Mouse (Mus musculus) heart, embryonic 10.5 days (tissue): ENCODE results near the gene Ptma. TPM values are rescaled to one million over a fixed set of nuclear protein-coding genes. Genes with fewer than 3 reads are reported as not detected.

Experiments
- DNase-seq: peaks from one replicate; pipeline ENCODE4 v3.0.0-alpha.2; 2017; ENCODE audit warnings: low spot score
- H3K27ac ChIP-seq: fragments of 300-500 bp; sonication (generic); 2 replicates; pipeline ENCODE4 v1.5.1; 2016; ENCODE audit warnings: mild to moderate bottlenecking
- H3K27me3 ChIP-seq: fragments of 300-500 bp; sonication (generic); 2 replicates; pipeline ENCODE4 v1.6.1; 2016; ENCODE audit warnings: mild to moderate bottlenecking; ENCODE audit not compliant: poor library complexity, insufficient read depth, severe bottlenecking
- H3K36me3 ChIP-seq: fragments of 300-500 bp; sonication (generic); 2 replicates; pipeline ENCODE4 v1.6.1; 2016; ENCODE audit warnings: mild to moderate bottlenecking, moderate library complexity
- H3K4me1 ChIP-seq: fragments of 300-500 bp; sonication (generic); 2 replicates; pipeline ENCODE4 v1.6.1; 2016; ENCODE audit warnings: mild to moderate bottlenecking
- H3K4me3 ChIP-seq: fragments of 300-500 bp; sonication (generic); 2 replicates; pipeline ENCODE4 v1.5.1; 2016; ENCODE audit warnings: mild to moderate bottlenecking, moderate library complexity
- H3K9me3 ChIP-seq: fragments of 300-500 bp; sonication (generic); 2 replicates; pipeline ENCODE4 v1.6.1; 2016; ENCODE audit warnings: mild to moderate bottlenecking, moderate library complexity
- WGBS: fragments of 180-500 bp; shearing (Covaris S2); methylation state at CpG from one replicate; pipeline ENCODE4 v1.1.7; 2016; 5-methylcytosine and 5-hydroxymethylcytosine counted together
- polyA plus RNA-seq: library from polyadenylated mRNA; unstranded; fragments of >200 nt; fragmentation: Nextera tagmentation; extraction: Ambion mirVana; gene quantifications from 2 replicates; pipeline ENCODE4 v1.2.1, GENCODE M21; 2016

The Ptma gene
- polyA plus RNA-seq, 1 experiment from 2014 or later = 1,650 TPM

- no peaks in the 10 kb centered on the region for H3K9me3 ChIP-seq
- peak overlapping the region; percentile 80 for H3K4me3 ChIP-seq
- WGBS = 9% methylated on average over 20 of the region's 20 CpGs
- no peaks in the 10 kb centered on the region for H3K36me3 ChIP-seq
- peak overlapping the region; percentile 100 for H3K27ac ChIP-seq
- no peak for DNase-seq
- no peaks in the 10 kb centered on the region for H3K27me3 ChIP-seq
- H3K4me1 ChIP-seq = peaks cover 25% of the 10 kb centered on the region
Measured at GRCm38 (mm10) chr1:86487908-86488314, 38.6 kb upstream of the Ptma start.

- Histone ChIP-seq H3K27me3 (no peaks in the 10 kb centered on the region), H3K36me3 (no peaks in the 10 kb centered on the region), H3K4me1 (peaks cover 25% of the 10 kb centered on the region), H3K4me3 (peak overlapping the region; percentile 80), H3K9me3 (no peaks in the 10 kb centered on the region), H3K27ac (peak overlapping the region; percentile 100)
- no peak for DNase-seq
- 69% methylated on average over 7 of the region's 7 CpGs for WGBS
Measured at GRCm38 (mm10) chr1:86488326-86488725, 38.2 kb upstream of the Ptma start.

GRCm38 (mm10) chr1:86488774-86489173 lies 37.8 kb upstream of the Ptma start:
- H3K27ac ChIP-seq = peak overlapping the region; percentile 100
- peak overlapping the region; percentile 80 for H3K4me3 ChIP-seq
- peaks cover 25% of the 10 kb centered on the region for H3K4me1 ChIP-seq
- WGBS = 90% methylated on average over 4 of the region's 4 CpGs
- H3K9me3 ChIP-seq = no peaks in the 10 kb centered on the region
- no peak for DNase-seq
- no peaks in the 10 kb centered on the region for H3K36me3 ChIP-seq
- no peaks in the 10 kb centered on the region for H3K27me3 ChIP-seq

GRCm38 (mm10) chr1:86489901-86490300 lies 36.6 kb upstream of the Ptma start:
- no peaks in the 10 kb centered on the region for H3K27me3 ChIP-seq
- H3K4me1 ChIP-seq = peaks cover 25% of the 10 kb centered on the region
- H3K9me3 ChIP-seq = no peaks in the 10 kb centered on the region
- no peak for DNase-seq
- no peak overlapping the region for H3K4me3 ChIP-seq
- no peak overlapping the region for H3K27ac ChIP-seq
- H3K36me3 ChIP-seq = no peaks in the 10 kb centered on the region
- 93% methylated on average over 4 of the region's 4 CpGs for WGBS

- WGBS = 87% methylated on average over 3 of the region's 3 CpGs
- no peak overlapping the region for H3K4me3 ChIP-seq
- H3K27me3 ChIP-seq = no peaks in the 10 kb centered on the region
- H3K4me1 ChIP-seq = peaks cover 25% of the 10 kb centered on the region
- no peaks in the 10 kb centered on the region for H3K36me3 ChIP-seq
- no peak for DNase-seq
- no peaks in the 10 kb centered on the region for H3K9me3 ChIP-seq
- H3K27ac ChIP-seq = no peak overlapping the region
Measured at GRCm38 (mm10) chr1:86490697-86491096, 35.8 kb upstream of the Ptma start.

DNA sequence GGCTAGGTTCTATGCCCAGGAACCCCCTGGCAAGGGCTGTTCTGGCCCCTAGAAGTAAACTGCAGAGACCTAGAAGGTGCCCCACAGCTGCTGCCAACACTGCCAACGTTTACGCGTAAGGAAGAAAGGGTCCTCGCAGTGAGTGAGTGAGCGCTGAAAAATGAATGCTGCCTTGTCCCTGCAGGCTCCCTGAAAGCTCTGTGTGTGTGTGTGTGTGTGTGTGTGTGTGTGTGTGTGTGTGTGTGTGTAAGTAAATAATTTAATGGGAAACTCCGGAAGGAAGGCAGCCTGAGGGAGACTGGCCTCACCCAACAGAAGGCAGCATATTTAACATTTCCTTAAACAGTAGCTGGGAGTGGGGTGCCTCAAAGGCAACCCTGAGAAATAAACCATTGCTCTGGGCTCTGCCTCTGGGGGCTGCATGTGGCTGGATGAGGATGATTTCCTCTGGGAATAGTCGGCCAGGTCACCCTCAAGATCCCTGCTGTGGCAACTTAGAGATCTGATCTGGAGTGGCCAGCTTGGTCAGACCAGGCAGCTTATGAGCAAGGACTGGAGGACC lies 34.9 kb upstream of the Ptma start:
- 71% methylated on average over 7 of the region's 7 CpGs for WGBS
- Histone ChIP-seq H3K27ac (peak overlapping the region; percentile 87), H3K4me1 (peaks cover 25% of the 10 kb centered on the region), H3K36me3 (no peaks in the 10 kb centered on the region), H3K9me3 (no peaks in the 10 kb centered on the region), H3K4me3 (no peak overlapping the region), H3K27me3 (no peaks in the 10 kb centered on the region)
- DNase-seq = no peak

DNA sequence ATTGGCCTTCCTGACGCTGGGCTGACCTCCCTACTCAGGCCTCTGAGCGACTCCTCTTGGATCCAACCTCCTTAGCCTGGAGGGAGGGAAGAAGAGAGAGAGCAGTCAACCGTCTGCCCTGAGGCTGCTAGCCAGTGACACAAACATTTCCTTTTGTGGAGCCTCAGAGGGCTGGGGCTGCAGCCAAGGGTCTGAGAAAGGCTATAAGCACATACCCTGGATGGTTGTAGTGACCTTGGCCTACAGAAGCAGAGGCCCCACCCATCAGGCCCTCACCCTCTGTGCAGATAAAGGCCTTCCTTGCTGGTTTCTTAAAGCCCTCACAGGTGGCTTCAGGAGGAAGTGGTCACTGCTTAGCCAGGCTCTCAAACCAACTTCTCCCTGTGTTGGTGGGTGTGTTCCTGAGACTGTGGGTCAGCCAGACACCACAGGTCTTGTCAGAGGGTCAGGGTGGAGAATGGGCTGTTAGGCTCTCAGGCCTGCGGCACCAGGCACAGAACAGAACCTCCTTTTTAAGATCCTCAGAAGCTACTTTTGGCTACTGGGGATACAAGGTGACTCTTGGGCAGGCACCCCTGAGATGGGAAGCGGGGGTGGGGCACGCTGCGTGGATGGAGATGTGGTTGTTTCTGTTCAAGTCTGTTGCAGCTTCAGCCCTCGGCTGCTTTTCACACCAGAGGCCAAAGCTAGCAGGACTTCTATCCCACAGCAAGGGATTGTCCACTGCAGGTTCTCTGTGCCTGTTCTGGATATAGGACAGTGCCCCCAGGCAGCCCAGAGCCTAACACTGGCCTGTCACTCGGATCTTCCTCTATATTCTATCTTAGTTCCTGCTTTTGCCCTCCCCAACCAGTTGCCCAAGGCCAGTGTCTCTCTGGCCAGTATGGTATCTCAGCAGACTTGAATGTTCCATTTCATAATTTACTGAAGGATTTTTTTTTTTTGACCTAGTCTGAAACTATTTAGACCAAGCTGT lies 34.1 kb upstream of the Ptma start:
- Histone ChIP-seq H3K4me1 (peaks cover 29% of the 10 kb centered on the region), H3K36me3 (no peaks in the 10 kb centered on the region), H3K27ac (peak overlapping the region; percentile 87), H3K4me3 (no peak overlapping the region), H3K9me3 (no peaks in the 10 kb centered on the region), H3K27me3 (no peaks in the 10 kb centered on the region)
- DNase-seq = no peak
- WGBS = 69% methylated on average over 9 of the region's 9 CpGs

DNA sequence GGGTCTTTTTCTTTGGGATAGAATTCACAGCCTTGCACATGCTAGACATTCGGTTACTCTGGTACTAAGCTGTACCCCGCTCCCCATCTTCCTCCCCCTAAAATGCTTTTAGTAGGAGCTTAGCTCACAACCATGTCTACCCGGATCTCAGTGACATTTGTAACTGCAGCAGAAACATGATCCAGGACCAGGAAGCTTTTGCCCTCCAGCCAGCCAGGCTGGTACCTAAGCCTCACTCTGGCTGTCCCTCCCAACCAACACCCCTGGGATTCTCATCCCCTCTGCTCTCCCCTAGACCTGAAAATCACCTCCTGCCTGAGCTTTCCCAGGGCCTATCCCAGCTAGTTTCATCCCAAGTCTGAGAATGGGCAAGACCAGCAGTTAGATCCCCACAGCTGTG lies 32.7 kb upstream of the Ptma start:
- H3K27ac ChIP-seq = no peak overlapping the region
- WGBS = 74% methylated on average over 3 of the region's 3 CpGs
- no peaks in the 10 kb centered on the region for H3K9me3 ChIP-seq
- H3K4me3 ChIP-seq = no peak overlapping the region
- H3K4me1 ChIP-seq = peaks cover 36% of the 10 kb centered on the region
- H3K27me3 ChIP-seq = no peaks in the 10 kb centered on the region
- H3K36me3 ChIP-seq = no peaks in the 10 kb centered on the region
- no peak for DNase-seq

GRCm38 (mm10) chr1:86496340-86496739 lies 30.2 kb upstream of the Ptma start:
- Histone ChIP-seq H3K27ac (no peak overlapping the region), H3K9me3 (no peaks in the 10 kb centered on the region), H3K4me3 (no peak overlapping the region), H3K4me1 (peaks cover 48% of the 10 kb centered on the region), H3K36me3 (no peaks in the 10 kb centered on the region), H3K27me3 (no peaks in the 10 kb centered on the region)
- no peak for DNase-seq
- WGBS = 87% methylated on average over 4 of the region's 4 CpGs

DNA sequence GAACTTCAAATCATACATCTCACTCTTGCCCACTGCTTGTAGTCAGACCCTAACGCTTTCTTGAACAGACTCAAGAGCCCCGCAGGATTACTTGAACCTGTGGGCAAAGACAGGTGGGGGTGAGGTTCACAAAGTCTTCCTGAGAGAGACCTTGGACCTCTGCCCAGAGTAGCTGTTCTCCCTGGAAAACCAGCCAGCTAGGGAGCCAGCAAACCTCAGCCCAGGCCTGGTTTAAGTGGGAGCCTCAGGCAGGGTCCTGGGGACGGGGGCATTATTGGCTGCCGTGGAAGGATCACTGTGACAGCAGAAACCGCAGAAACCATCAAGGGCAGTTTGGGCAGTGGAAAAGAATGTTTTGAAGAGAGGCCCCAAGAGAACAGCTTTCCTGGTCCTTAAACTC lies 29.2 kb upstream of the Ptma start:
- 76% methylated on average over 5 of the region's 5 CpGs for WGBS
- Histone ChIP-seq H3K4me3 (no peak overlapping the region), H3K27me3 (no peaks in the 10 kb centered on the region), H3K36me3 (no peaks in the 10 kb centered on the region), H3K27ac (peak overlapping the region; percentile 76), H3K4me1 (peaks cover 46% of the 10 kb centered on the region), H3K9me3 (no peaks in the 10 kb centered on the region)
- no peak for DNase-seq

DNA sequence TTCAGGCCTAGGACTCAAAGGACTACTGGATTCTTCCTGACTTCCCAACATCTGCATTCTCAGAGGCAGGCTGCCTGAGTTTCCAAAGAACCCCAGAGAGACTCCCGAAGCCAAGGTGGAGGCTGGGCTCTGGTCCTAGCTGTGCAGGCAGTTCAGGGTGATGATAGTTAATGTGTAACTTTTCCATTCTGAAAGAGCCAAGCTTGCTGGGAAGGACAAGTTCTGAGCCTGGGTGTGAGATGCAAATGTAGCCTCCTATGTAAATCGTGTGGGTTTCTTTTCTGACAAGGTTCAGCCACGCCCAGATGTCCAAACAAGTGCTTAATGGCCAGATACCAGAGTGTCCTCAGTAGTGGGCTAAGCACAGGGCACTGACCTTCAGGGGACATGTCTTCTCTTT lies 28.5 kb upstream of the Ptma start:
- WGBS = 61% methylated on average over 3 of the region's 3 CpGs
- Histone ChIP-seq H3K9me3 (no peaks in the 10 kb centered on the region), H3K4me1 (peaks cover 47% of the 10 kb centered on the region), H3K27ac (peak overlapping the region; percentile 76), H3K4me3 (no peak overlapping the region), H3K36me3 (no peaks in the 10 kb centered on the region), H3K27me3 (no peaks in the 10 kb centered on the region)
- DNase-seq = no peak

DNA sequence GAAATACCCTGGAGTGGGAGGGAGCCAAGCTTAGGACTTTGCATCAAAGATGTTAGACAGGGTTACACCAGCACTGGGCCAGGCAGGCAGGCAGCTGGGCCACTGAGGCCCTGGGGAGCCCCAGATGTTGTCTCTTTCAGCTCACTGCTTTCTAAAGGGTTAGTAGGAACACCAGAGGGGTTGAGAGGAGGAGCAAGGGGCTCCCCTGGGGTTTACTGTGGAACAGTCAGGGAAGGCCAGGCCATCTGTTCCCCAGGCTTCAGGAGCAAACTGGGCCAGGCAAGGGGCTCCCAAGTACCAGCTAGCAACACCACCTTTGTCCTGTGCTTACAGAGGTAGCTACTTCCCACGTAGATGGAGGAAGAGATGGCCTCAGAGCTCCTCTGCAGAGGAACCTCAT lies 27.9 kb upstream of the Ptma start:
- DNase-seq = no peak
- peak overlapping the region; percentile 76 for H3K27ac ChIP-seq
- H3K9me3 ChIP-seq = no peaks in the 10 kb centered on the region
- H3K4me3 ChIP-seq = no peak overlapping the region
- H3K4me1 ChIP-seq = peaks cover 53% of the 10 kb centered on the region
- H3K36me3 ChIP-seq = no peaks in the 10 kb centered on the region
- 82% methylated on average over 1 of the region's 1 CpGs for WGBS
- H3K27me3 ChIP-seq = no peaks in the 10 kb centered on the region

GRCm38 (mm10) chr1:86499903-86500302 lies 26.6 kb upstream of the Ptma start:
- no peaks in the 10 kb centered on the region for H3K27me3 ChIP-seq
- 35% methylated on average over 3 of the region's 3 CpGs for WGBS
- no peaks in the 10 kb centered on the region for H3K36me3 ChIP-seq
- H3K27ac ChIP-seq = peak overlapping the region; percentile 26; the same call in 1 of the 2 replicates
- H3K9me3 ChIP-seq = no peaks in the 10 kb centered on the region
- H3K4me3 ChIP-seq = no peak overlapping the region
- DNase-seq = peak; percentile 91
- H3K4me1 ChIP-seq = peaks cover 66% of the 10 kb centered on the region
